Mouse (Mus musculus) testis, postnatal 14 days (tissue): ENCODE results near the gene Hadh.

Experiments
- DNase-seq: peaks from one replicate; pipeline ENCODE4 v3.0.0; 2021; ENCODE audit warnings: low spot score

Gene Hadh

GRCm38 (mm10) chr3:131271559-131272373, at the start of gene Hadh:
Gene Hadh, minus strand, starts transcription at chr3:131272101.
- peak; percentile 81 for DNase-seq

DNA sequence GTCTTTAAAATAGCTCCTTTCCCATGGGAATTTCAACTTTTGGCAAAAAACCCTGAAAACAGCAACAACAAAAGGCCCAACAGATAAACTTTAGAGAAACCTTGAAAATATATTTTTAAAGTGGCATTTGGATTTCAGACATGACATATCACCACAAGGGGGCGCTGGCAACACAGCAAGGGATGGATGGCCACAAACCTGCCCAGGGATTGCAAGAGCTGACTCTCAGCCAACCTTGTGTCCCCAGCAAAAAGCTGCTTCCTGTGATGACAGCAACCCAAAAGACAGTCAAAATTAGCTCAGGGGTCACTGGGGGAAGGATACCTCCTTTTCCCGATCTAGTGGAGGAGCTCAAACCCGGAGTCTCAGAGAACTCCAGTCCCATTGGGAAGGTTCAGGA, 48.3 kb upstream of the Hadh start:
- peak; percentile 66 for DNase-seq

GRCm38 (mm10) chr3:131318211-131318610, 46.3 kb upstream of the Hadh start:
- no peak for DNase-seq

GRCm38 (mm10) chr3:131317126-131317525, 45.2 kb upstream of the Hadh start:
- no peak for DNase-seq

DNA sequence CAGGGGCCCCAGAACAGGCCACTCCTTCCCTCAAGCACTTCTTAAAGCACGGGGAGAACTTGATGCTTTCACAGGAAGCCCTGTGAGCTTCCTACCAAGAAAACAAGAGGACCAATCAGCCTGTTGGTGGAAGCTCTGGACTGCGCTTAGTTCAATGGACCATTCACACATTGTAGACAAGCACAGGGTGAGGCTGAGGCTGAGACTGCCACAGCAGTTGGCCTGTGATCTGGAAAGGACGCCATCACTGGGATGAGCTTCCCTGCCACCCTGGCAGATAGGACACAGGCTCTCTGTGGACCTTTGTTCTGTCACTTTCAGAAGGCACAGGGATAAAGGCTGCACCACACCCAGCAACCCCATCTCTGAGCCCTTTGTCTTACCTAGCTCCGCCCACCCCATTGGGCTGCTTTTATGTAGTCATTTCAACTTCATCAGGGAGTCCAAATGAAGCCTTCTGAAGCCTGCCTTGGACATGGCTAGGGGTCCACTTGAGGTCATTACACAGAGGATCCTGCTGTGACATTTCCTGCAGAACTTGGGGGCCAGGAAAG, 44.1 kb upstream of the Hadh start:
- no peak for DNase-seq

GRCm38 (mm10) chr3:131312340-131312739, 40.4 kb upstream of the Hadh start:
- no peak for DNase-seq

GRCm38 (mm10) chr3:131310572-131310971, 38.7 kb upstream of the Hadh start:
- DNase-seq = no peak

GRCm38 (mm10) chr3:131307811-131308210, 35.9 kb upstream of the Hadh start:
- no peak for DNase-seq

DNA sequence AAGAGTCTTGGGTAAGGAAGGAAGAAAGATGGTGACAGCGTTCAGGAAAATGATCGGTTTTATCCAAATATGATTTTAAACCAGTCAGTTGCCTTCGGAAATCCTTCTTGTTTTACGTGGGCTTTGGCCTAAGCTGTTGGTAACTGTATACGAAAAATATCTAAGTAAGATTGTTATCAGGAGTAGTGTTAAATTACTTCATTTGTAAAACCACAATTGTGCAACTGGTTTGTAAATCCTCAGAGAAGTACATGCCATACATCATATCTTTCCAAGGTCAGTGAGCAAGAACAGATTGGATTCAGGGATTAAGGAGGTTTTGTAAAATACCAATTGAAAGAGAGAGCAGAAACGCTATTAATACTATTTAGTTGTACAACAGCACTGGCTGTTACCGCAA, 34.4 kb upstream of the Hadh start:
- no peak for DNase-seq

GRCm38 (mm10) chr3:131303320-131303714, 31.4 kb upstream of the Hadh start:
- DNase-seq = no peak

- DNase-seq = peak; percentile 86
Observed at GRCm38 (mm10) chr3:131302452-131303319, 30.8 kb upstream of the Hadh start, which contains the start of gene Cyp2u1. Gene Cyp2u1, minus strand, starts transcription at chr3:131303227.

DNA sequence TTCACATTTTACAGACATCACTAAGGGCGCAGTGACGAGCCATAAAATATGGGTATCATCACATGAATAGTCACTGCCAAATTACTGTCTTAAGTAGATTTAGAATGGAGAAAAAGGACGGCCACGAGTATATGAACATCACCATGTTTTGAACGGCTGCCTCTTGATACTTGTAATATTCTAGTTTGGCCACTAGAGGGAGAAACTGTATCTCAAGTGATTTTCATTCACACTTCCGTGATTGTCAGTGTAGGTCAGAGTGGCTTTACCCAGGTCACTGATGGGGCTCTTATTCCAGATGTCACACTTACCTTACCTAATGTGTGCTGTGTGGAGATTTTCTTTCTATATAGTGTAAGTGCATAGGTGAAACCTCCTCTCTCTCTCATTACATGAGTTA, 28.0 kb upstream of the Hadh start:
- DNase-seq = no peak

- no peak for DNase-seq
Observed at GRCm38 (mm10) chr3:131299078-131299477, 27.2 kb upstream of the Hadh start.

GRCm38 (mm10) chr3:131296893-131297292, 25.0 kb upstream of the Hadh start:
- DNase-seq = no peak

DNA sequence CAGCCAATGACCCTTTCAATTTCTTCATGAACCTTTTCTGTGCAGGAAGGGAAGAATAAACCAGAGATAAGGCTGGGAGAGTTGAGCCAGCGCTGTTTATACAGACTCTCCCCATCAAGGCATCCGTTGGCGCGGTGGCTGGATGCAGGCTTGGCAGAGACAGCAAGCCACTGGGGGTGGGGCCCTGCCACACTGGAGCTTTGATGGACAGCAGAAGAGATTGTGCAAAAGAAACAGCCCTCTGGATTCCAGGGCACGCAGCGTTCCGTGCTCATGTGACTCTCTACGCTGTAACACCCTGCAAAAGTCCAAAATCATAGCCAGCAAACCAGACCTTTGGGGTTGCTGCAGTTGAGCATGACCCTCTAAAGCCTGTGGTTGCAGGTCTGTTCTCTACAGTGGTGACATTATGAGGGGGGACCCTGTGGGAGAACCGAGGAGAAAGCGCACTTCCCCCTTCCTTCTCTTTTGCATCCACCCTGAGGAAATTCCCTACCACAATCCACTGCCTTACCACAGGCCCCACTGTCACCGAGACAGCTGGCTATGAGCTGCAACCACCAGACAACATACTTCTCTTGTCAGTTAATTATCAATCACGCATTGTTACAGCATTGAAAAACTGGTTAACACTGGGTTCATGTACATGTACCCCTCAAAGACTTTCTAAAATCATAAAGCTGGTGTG, 23.8 kb upstream of the Hadh start:
- no peak for DNase-seq

DNA sequence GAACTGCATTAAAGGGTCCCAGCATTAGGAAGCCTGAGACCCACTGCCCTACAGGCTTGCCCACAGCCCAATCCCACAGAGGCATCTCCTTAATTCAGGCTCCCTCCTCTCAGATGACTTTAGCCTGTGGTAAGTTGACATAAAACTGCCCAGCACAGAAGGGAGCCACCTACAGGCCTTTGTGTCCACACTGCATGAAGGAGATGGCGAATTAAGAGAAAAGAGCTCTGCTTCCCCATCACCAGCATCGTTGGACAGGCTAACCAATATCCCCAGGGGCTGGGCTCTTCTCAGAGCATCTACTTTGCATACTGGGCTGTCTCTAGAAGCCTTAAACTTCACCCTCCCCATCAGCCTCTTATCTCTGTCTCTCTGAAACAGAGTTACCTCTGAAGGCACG, 22.6 kb upstream of the Hadh start:
- no peak for DNase-seq

DNA sequence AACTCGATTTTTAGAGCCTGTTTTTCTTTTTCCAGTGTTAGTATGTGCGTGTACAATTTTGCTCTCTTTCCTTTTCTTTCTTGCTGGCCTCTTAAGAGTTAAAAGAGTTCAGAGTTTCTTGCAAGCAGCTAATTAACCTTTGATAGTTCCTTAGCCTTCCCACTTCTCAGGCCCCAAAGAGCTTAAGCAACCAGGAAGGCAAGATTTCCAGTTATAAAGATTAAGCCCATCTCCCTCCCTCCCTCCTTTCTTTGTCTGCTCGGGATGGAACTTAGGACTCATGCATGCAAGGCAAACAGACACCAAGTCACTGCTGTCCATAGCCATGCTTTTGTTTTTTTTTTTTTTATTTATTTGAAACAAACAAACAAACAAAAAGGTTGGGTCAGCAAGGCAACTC, 21.1 kb upstream of the Hadh start:
- no peak for DNase-seq

DNA sequence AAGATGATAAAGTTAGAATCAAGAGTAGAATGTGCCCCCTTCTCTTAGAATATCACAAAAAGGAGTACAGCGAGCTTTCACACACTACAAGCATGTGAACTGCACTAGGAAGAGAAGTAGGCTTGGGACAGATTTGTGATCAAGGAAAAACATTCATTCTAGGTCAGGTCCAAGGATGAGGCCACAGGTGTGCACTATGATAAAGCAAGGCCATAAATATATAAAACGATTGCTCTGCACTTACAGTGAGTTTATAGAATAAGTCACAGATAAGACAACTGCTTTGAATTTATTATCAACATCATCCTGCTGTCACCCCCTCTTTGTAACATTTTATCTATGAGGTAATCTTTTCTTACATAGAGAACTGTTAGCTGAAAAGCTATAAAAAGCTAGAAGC, 20.4 kb upstream of the Hadh start:
- DNase-seq = no peak

- no peak for DNase-seq
Observed at GRCm38 (mm10) chr3:131291890-131292289, 20.0 kb upstream of the Hadh start.

- no peak for DNase-seq
Observed at GRCm38 (mm10) chr3:131274151-131274550, 2.2 kb upstream of the Hadh start.

DNA sequence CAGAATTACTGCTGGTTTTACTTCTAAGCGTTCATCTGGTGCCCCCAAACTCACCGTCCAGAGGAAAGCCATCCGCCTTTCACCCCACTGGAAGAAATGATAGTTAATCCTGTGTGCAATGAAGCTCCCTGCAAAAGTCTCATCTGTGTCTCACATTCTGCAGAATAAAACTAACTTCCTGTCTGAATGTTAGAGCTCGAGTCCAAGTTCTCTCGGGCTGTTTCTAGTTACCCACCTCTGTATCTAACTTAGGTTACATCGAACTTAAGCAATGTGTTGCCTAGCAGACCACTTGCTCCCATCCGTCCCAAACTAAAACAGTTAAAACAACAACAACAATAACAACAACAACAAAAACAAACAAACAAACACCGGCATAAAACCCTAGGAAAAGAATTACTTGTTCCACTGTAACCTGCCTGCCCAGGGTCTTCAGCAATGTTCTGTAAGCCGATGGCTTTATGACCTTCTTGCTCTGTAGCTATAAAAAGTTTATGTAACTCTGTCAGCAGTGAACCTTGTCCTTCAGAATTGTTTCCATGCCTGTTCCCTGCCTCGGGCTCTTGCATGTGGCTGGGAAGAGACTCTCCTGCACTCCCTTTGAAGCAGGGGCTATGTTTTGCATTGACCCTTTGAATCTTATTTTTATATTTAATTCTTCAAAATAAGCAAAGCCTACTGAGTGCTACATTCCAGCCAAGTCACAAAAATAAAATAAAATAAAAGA, 636 bp upstream of the Hadh start:
- DNase-seq = no peak

DNA sequence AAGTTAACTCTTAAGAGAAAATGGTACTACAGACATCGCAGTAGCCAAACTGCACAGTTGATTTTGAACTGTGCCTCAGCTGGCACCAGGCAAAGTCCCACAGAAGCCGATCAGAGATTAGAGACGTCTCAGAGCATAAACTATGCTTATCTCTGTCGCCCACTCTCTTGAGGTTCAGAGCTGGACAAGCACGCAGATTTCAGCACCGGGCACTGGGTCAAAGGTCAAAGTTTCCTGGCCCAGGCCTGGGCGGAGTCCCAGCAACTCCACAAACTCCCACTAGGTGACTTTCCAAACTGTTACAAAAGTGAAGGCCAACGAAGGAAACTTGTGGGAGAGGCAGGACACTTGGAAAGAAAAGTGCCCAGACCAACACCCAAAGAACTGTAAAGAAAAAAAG, 744 bp downstream of the Hadh start:
- peak; percentile 72 for DNase-seq
